Mouse (Mus musculus): ENCODE measurements around the gene Ctsa.

Gene Ctsa

GRCm38 (mm10) chr2:164878509-164879227, 46.0 kb downstream of the Ctsa start:
- DNase-seq (ENCODE audit: low spot score): peak; percentile 61

- peak; percentile 92 for DNase-seq (ENCODE audit: low spot score)
These were observed 46.5 kb downstream of the Ctsa start, which contains the start of gene Pcif1 for GRCm38 (mm10) chr2:164879228-164879567. Gene Pcif1, plus strand, starts transcription at chr2:164879304.

GRCm38 (mm10) chr2:164879568-164880277, 47.0 kb downstream of the Ctsa start:
- peak; percentile 98 for DNase-seq (ENCODE audit: low spot score)

- DNase-seq (ENCODE audit: low spot score): peak; percentile 51
These were observed 49.9 kb downstream of the Ctsa start for GRCm38 (mm10) chr2:164882619-164883018.

GRCm38 (mm10) chr2:164885788-164886187, 53.1 kb downstream of the Ctsa start:
- DNase-seq (ENCODE audit: low spot score): no peak

- no peak for DNase-seq (ENCODE audit: low spot score)
These were observed 53.9 kb downstream of the Ctsa start for GRCm38 (mm10) chr2:164886617-164887016.

GRCm38 (mm10) chr2:164888996-164889395, 56.3 kb downstream of the Ctsa start:
- no peak for DNase-seq (ENCODE audit: low spot score)

GRCm38 (mm10) chr2:164889960-164890359, 57.3 kb downstream of the Ctsa start:
- DNase-seq (ENCODE audit: low spot score): no peak

Measured in retina, embryonic 14.5 days (tissue).